In the genomic region with DNA sequence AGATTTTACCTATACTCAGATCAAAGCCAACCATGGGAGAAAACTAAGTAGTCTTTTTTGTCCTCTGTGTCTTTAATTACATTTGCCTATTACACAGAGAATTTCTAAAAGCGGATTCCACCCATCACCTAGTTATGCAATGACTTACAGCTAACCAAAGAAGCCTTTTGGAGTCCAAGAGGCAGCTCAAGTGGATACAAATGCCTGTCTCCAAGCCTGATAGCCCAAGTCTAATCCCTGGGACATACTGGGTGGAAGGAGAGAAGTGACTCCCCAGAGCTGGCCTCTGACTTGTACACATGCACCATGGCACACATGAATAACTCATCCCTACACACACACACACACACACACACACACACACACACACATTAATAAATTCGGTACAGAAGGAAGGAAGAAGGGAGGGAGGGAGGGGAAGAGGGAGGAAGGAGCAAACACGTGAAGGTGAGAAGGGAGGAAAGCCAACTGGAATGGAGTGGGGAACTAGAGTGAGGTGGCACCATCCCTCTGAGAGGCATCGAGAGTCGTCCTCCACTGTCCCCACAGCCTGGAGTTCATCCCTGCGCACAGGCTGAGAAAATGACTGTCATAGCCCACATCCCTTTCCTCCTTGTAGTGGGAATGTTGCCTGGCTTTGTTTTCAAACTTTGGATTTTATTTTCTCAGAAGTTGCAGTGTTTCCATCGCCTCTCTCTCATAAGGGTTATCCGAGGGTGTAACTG, we compare ENCODE assay signal across 26 mouse cellular contexts. TPM values are rescaled to one million over a fixed set of nuclear protein-coding genes. Genes with fewer than 3 reads are reported as not detected.
A peak's percentile ranks its signal among the peaks of the same experiment; 100 is the strongest.
DNase-seq lines count a peak whose midpoint lies in the region; ATAC-seq lines count a peak whose summit lies in the region.
"Had no signal": no experiment of that assay in that cellular context is flagged by ENCODE, and none has a peak within 500 bp of the region (broad histone marks: within the 10 kb centered on the region; RNA-seq: fewer than 3 reads in every experiment).

No protein-coding gene starts in this region.

- H3K4me2 ChIP-seq in forebrain, embryonic 11.5 days (ENCODE audit: low read depth, low read length, severe bottlenecking): no peak overlapping the region
- H3K4me2 ChIP-seq: embryonic facial prominence, embryonic 13.5 days; embryonic facial prominence, embryonic 15.5 days; forebrain, embryonic 13.5 days; forebrain, embryonic 15.5 days had no signal

- H3K36me3 ChIP-seq in heart, embryonic 10.5 days: no peaks in the 10 kb centered on the region
- no peaks in the 10 kb centered on the region for H3K36me3 ChIP-seq in forebrain, embryonic 11.5 days (ENCODE audit: control insufficient read depth, insufficient read depth, low read length)
- H3K36me3 ChIP-seq: embryonic facial prominence, embryonic 13.5 days; embryonic facial prominence, embryonic 15.5 days; forebrain, embryonic 10.5 days; forebrain, embryonic 15.5 days had no signal

- no peak overlapping the region for H3K4me3 ChIP-seq in heart, embryonic 10.5 days
- no peak overlapping the region for H3K4me3 ChIP-seq in forebrain, embryonic 11.5 days (ENCODE audit: low read depth, low read length)
- H3K4me3 ChIP-seq: embryonic facial prominence, embryonic 13.5 days; embryonic facial prominence, embryonic 15.5 days; erythroblast, embryonic 14.5 days; forebrain, embryonic 10.5 days; forebrain, embryonic 13.5 days; forebrain, embryonic 15.5 days had no signal

- H3K9me3 ChIP-seq in heart, embryonic 10.5 days: no peaks in the 10 kb centered on the region
- no peaks in the 10 kb centered on the region for H3K9me3 ChIP-seq in forebrain, embryonic 11.5 days (ENCODE audit: control insufficient read depth, low read length)
- H3K9me3 ChIP-seq: embryonic facial prominence, embryonic 13.5 days; embryonic facial prominence, embryonic 15.5 days; forebrain, embryonic 10.5 days; forebrain, embryonic 13.5 days; forebrain, embryonic 15.5 days had no signal

- H3K27ac ChIP-seq in heart, embryonic 10.5 days: no peak overlapping the region
- H3K27ac ChIP-seq in forebrain, embryonic 11.5 days (ENCODE audit: low read depth, low read length): no peak overlapping the region
- H3K27ac ChIP-seq: embryonic facial prominence, embryonic 13.5 days; embryonic facial prominence, embryonic 15.5 days; forebrain, embryonic 10.5 days; forebrain, embryonic 13.5 days; forebrain, embryonic 15.5 days had no signal

- H3K27me3 ChIP-seq in heart, embryonic 10.5 days (ENCODE audit: insufficient read depth, poor library complexity, severe bottlenecking): no peaks in the 10 kb centered on the region
- H3K27me3 ChIP-seq in forebrain, embryonic 11.5 days (ENCODE audit: control insufficient read depth, insufficient read depth, low read length): no peaks in the 10 kb centered on the region
- H3K27me3 ChIP-seq: embryonic facial prominence, embryonic 13.5 days; embryonic facial prominence, embryonic 15.5 days; forebrain, embryonic 13.5 days; forebrain, embryonic 15.5 days had no signal

- no peaks in the 10 kb centered on the region; the same call in 1 of the 2 replicates for H3K4me1 ChIP-seq in heart, embryonic 10.5 days
- H3K4me1 ChIP-seq in forebrain, embryonic 11.5 days (replicated peaks; ENCODE audit: control insufficient read depth, insufficient read depth, low read length): no peaks in the 10 kb centered on the region
- H3K4me1 ChIP-seq: embryonic facial prominence, embryonic 13.5 days; embryonic facial prominence, embryonic 15.5 days; forebrain, embryonic 13.5 days; forebrain, embryonic 15.5 days had no signal

- no peak for ATAC-seq in forebrain, embryonic 11.5 days (replicated peaks; ENCODE audit: low FRiP score)
- ATAC-seq: forebrain, embryonic 13.5 days; forebrain, embryonic 15.5 days; forebrain, postnatal 0 days had no signal

- WGBS in heart, embryonic 10.5 days: 66% methylated on average over 8 of the region's 8 CpGs
- WGBS in forebrain, embryonic 11.5 days: 85% methylated on average over 8 of the region's 8 CpGs

- H3K9ac ChIP-seq in forebrain, embryonic 11.5 days (ENCODE audit: low read length): no peak overlapping the region
- H3K9ac ChIP-seq: embryonic facial prominence, embryonic 13.5 days; embryonic facial prominence, embryonic 15.5 days; forebrain, embryonic 13.5 days; forebrain, embryonic 15.5 days; forebrain, postnatal 0 days had no signal

- peak; percentile 61 for DNase-seq in heart, adult 11 months
- DNase-seq in heart, embryonic 10.5 days (ENCODE audit: low spot score): no peak
- DNase-seq in adipocyte (ENCODE audit: low spot score): peak; percentile 69
- peak; percentile 46 for DNase-seq in brain, adult 2 months (ENCODE audit: low read depth, low spot score)
- no peak for DNase-seq in forebrain, embryonic 11.5 days (ENCODE audit: low spot score)
- no peak for DNase-seq in layer of hippocampus, postnatal 10 days (ENCODE audit: low spot score in 2 of 2)
- DNase-seq: adrenal gland, adult 8-10 months; adrenal gland, postnatal 14 days; adrenal gland, postnatal 36 days; cerebellum, adult 11-12 months; cerebellum, adult 2 months; cerebellum, adult 9-11 months; cerebellum, postnatal 14 days; cerebellum, postnatal 36 days; embryo, embryonic 11 days; forebrain, postnatal 0 days had no signal

RNA-seq across cellular contexts. Expression of a gene that starts 22.8 kb away (rescaled TPM):
- 0.15 and 0.20 TPM in 2 replicates for polyA plus RNA-seq in heart, embryonic 10.5 days (2016; fragmentation: Nextera tagmentation; extraction: Ambion mirVana)
- 0.43 and 0.80 TPM in 2 replicates for polyA plus RNA-seq in forebrain, embryonic 11.5 days (2014; fragmentation: Nextera tagmentation; extraction: Ambion mirVana)
- total RNA-seq in layer of hippocampus, postnatal 10 days (2021): under 1 TPM; 0.55 to 0.80 TPM
- total RNA-seq: adrenal gland, adult 18-20 months; adrenal gland, adult 8-10 months; adrenal gland, postnatal 14 days; adrenal gland, postnatal 36 days; common myeloid progenitor, adult 5-6 weeks; MEL had no signal
- polyA plus RNA-seq: C2C12; embryonic facial prominence, embryonic 13.5 days; erythroblast, embryonic 14.5 days had no signal

Comparison
In these comparisons a context has a peak if more than half of its experiments do, and no peak if none do; other contexts are left out.
1. DNase-seq: peak in heart, adult 11 months (single experiment), adipocyte (single experiment) and brain, adult 2 months (single experiment); none in heart, embryonic 10.5 days (single experiment), forebrain, embryonic 11.5 days (single experiment) and layer of hippocampus, postnatal 10 days (0 of 2).